Mouse (Mus musculus): ENCODE measurements around the gene Nol12.

DNA sequence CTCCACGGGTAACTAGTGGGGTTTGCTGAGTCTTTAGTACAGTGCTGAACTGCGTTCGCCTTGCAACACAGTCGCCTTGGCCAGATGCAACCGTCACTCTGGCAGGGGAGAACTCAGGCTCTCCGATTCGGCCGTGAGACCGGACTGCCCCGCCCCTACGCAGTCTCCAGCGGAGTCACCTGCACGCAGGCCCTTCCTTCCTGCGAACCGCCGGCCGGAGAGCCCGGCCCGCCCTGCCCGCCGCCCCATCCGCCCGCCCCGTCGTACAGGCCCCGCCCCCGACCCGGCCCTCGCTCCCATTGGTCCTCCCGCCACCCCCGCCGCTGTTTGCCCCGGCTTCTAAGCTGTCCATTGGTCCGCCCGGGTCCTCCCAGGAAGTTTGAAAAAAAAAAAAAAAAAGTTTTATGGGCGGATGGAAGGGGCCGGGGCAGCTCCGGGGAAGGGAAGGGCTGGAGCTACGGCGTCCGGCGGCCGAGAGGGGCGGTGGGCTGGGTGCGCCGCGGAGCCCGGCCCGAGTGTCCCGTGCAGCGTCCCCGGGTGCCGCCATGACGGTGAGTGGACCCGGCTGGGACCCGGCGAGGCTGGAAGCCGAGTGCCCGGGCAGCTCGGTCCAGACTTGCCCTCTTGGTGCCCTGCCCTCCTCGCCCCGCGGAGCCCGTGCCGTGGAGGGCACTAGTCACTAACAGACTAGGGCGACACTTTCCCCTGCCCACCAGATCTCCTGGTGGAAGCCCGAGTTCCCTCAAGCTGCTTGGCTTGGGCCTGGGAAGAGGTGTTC lies 48.1 kb downstream of the Nol12 start:
- TF ChIP-seq CTCF (IDR thresholded peaks at IDR 0.05; ENCODE audit: extremely low read depth, insufficient read depth, low read length), result no peak
- no peak for TF ChIP-seq POLR2A (IDR thresholded peaks at IDR 0.05; ENCODE audit: extremely low read depth, insufficient read depth, low read length)

Data from cortical plate, adult 2 months (tissue).